Mouse (Mus musculus): ENCODE measurements around the gene Cpd.
A peak's percentile ranks its signal among the peaks of the same experiment; 100 is the strongest.

The Cpd gene

DNA sequence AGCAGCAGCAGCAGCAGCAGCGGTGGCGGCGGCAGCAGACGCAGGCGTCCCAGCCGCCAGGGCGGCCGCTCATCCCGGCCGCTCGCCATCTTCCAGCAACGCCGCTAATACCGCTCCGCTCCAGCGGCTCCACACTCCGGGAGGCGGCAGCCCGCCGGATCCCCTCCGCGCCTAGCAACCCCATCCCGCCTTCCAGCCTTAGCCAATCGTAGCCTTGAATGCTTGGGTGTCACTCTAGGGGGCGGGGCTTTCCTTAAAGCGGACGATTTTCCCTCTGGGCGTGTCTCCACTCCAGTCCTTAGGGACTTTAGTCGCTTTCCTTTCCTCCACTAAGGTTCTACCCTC lies at the start of gene Cpd:
Gene Cpd (minus strand): TSS at position 141 of the 345 bp plus-strand sequence.
- peak; percentile 99 for DNase-seq

DNA sequence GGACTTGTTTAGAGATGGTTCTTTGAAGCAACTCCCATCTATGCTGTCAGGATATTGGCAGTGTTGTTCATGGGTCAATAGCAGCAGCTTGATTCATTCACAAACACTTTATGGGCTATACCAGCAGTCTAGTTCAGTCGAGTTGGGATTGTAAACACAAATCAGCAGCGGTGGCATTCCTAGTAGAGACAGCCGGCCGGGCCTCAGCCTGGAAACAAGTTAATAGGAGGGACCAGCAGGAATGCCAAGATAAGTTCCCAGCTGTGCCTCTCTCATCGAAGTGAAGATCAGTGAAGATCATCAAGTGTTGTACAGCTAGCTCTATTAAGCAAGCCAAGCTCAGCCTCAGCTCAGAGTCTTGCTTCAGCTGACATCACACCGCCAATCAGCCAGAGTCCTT lies 49.5 kb upstream of the Cpd start:
- no peak for DNase-seq

DNA sequence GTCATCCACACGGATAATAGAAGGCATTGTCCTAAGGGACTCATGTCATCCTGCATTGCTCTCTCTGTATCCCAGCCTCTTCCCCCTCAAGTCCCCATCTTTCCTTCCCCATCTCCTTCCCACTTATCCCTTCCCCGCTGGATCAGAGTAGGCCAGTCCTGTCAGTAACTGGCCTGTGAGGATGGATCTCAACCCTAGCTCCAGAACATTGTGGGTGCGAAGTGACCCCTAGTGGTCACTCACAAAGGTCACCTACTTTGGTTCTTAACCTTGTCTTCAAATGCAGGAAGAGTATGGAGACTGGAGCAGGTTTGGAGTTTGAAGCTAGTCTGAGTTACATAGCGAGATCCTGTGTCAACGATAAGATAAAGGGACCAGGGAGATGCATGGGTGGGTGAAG lies 47.4 kb upstream of the Cpd start:
- peak; percentile 81 for DNase-seq

- peak; percentile 57 for DNase-seq
Observed at GRCm38 (mm10) chr11:76893570-76893969, 46.8 kb upstream of the Cpd start.

DNA sequence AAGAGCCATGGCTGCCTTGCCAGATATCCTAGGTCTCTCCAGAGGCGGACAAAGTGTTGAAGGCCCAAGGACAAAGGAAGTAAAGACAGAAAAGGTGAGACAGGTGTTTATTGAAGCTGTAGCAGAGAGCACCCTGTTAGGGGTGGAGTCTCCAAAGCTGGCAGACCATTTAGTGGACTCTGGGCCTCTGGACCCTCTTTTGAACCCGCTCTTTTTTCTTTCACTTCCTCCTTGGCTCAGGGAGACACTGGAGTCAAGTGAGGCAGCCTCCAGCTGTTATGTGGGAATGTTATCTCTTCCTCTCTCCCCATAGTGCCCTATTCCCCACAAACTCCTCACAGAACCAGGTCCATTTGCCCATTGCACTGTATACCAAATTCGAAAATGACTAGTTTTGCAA lies 46.2 kb upstream of the Cpd start:
- DNase-seq, result no peak

- DNase-seq, result no peak
Observed at GRCm38 (mm10) chr11:76891738-76892349, 45.0 kb upstream of the Cpd start.

GRCm38 (mm10) chr11:76891171-76891570 lies 44.4 kb upstream of the Cpd start:
- DNase-seq, result no peak

- DNase-seq, result no peak
Observed at GRCm38 (mm10) chr11:76889339-76890164, 42.7 kb upstream of the Cpd start.

- no peak for DNase-seq
Observed at GRCm38 (mm10) chr11:76884451-76884850, 37.6 kb upstream of the Cpd start.

GRCm38 (mm10) chr11:76879816-76880215 lies 33.0 kb upstream of the Cpd start:
- DNase-seq, result no peak

- DNase-seq, result no peak
Observed at GRCm38 (mm10) chr11:76874766-76875165, 27.9 kb upstream of the Cpd start.

DNA sequence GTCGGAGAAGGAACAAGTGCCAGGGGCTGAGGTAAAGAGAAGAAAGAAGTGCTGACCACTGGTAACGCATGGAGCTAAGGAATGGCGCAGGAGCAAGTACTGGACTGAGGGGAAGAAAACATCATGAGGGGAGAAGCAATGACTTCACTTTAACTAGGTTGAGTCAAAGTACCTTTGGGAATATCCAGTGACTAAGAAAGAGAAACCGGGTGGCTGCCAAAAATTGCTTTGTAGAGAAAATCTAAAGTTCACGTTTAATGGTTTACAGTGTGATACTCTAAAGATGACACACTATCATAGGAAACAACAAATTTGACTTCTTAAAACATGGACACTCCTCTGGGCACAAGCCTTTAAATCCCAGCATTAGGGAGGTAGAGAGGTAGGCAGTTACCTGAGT lies 27.0 kb upstream of the Cpd start:
- no peak for DNase-seq

- no peak for DNase-seq
Observed at GRCm38 (mm10) chr11:76872556-76873234, 25.9 kb upstream of the Cpd start.

- no peak for DNase-seq
Observed at GRCm38 (mm10) chr11:76861185-76861584, 14.4 kb upstream of the Cpd start.

GRCm38 (mm10) chr11:76859261-76859660 lies 12.4 kb upstream of the Cpd start:
- no peak for DNase-seq

- no peak for DNase-seq
Observed at GRCm38 (mm10) chr11:76858781-76859180, 12.0 kb upstream of the Cpd start.

DNA sequence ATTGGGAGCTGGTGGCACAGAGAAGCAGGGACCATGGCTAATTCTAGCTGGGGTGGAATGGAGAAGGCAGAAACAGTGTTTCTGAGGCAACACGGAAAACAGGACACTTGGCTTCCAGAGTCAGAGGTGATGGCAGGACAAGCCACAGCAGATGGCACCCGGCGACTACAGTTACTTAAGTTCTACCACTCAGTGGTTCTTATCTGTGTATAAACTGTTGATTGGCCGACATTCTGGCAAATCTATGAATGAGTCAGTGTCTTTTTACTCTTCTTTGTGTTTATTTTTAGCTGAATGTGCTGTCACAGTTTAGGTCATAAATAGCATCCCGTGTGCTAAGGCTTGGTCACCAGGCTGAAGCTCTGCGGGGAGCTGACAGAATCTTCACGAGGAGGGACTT lies 10.3 kb upstream of the Cpd start:
- no peak for DNase-seq

DNA sequence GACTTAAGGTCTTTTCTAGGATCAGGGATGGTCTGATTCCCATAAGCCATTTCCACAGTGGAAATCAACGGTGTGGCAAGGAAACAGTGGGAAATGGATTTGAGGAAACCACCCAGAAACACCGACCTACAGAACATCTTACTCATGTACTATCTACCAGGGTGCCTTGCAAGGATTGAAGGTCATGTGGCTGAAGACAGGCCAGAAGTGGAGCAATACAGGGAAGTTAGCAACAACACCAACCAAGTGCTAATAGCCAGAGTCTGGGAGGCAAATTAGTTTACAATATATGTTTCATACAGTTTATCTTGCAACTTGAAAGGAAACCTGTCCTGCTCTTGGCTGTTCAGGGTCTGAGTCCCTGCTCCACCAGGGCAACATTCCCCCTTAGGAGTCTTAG lies 9.8 kb upstream of the Cpd start:
- DNase-seq, result no peak

DNA sequence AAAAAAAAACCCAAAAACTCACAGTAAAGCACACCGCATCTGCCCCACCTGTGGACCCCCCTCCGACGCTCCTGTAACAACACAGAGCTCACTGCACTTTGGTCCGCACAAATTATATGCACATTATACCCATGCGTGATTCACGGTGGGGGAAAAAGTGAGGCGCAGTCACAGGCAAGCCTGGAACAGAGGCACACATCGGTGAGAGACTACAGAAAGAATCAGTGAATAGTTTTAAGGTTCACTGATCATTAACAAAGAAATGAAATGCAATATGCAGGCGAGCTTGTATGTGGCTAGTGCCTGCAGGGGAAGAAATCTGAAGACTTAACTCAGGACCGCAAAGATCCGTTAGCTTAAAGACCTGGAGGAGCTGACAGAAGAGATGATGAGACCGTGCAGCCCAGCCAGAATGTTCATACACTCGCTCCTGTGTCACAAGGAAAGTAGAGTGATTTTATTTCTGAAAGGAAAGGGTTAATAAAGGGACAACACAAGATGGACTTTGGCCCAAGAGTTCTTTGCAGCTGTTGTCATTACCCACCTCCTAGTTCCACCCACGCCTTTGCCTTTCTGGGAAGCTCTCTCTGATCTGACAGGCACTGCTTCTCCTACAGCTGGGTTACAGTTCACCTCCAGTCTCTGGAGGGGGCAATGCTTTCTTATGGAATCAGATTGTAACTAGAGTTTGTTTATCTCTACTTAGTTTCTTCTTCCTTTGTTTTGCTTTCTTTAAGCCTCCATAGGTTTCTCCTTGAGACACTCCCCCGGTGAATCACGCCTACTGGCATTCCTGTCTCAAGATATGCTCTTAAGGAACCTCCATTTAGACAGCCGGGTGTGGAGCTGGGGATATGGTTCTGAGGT lies 7.9 kb upstream of the Cpd start:
- DNase-seq, result peak; percentile 20

GRCm38 (mm10) chr11:76851512-76851911 lies 4.7 kb upstream of the Cpd start:
- DNase-seq, result no peak

- DNase-seq, result no peak
Observed at GRCm38 (mm10) chr11:76849596-76849995, 2.8 kb upstream of the Cpd start.

- no peak for DNase-seq
Observed at GRCm38 (mm10) chr11:76848081-76848480, 1.3 kb upstream of the Cpd start.

DNA sequence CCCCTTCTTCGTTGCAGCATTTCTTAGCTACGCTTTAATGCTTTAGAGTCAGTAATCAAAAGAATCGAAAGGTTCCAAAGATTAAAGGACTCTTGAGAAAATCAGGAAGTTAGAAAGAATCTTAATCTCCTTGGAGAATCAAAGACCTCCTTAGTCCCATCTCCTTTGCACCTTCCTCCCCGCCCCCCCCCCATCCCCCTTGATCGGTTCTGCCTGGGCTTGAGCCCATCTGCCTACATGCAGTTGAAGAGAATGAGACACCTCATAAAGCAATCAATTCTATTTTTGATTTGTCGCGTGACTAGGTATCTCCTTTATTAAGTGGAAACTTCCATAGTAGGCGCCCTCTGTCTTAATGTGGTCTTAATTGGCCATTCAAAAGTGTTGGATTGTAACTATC lies 536 bp upstream of the Cpd start:
- DNase-seq, result no peak

Data from embryo, embryonic 11 days (tissue).